Mouse (Mus musculus) forebrain, embryonic 12.5 days (tissue): ENCODE measurements around the gene Inpp5d. TPM values are rescaled to one million over a fixed set of nuclear protein-coding genes. Genes with fewer than 3 reads are reported as not detected.

Experiments
- polyA plus RNA-seq: library from polyadenylated mRNA; unstranded; fragments of >200 nt; fragmentation: Nextera tagmentation; extraction: Ambion mirVana; gene quantifications from 2 replicates; pipeline ENCODE4 v1.2.1, GENCODE M21; 2016

The Inpp5d gene
- polyA plus RNA-seq, 1 experiment from 2014 or later: 3.8 TPM

Other genes starting within 250 kb of the Inpp5d start
- gene Kcnj13, start 225.6 kb upstream of the Inpp5d start, polyA plus RNA-seq: 2.0 and 6.3 TPM in 2 replicates
- gene Snorc, start 150.0 kb upstream of the Inpp5d start, polyA plus RNA-seq: not detected in 2 replicates
- not detected in 2 replicates for gene Neu2, start 110.4 kb upstream of the Inpp5d start, polyA plus RNA-seq
- 2.2 and 3.0 TPM in 2 replicates for gene Ngef, start 46.4 kb upstream of the Inpp5d start, polyA plus RNA-seq
- 46.6 and 51.4 TPM in 2 replicates for gene Atg16l1, start 135.6 kb downstream of the Inpp5d start, polyA plus RNA-seq
- gene Sag, start 183.4 kb downstream of the Inpp5d start, polyA plus RNA-seq: 2.7 TPM in 2 replicates
- 43.2 and 45.8 TPM in 2 replicates for gene Dgkd, start 233.0 kb downstream of the Inpp5d start, polyA plus RNA-seq